Comparison of ENCODE assay signal across 17 mouse cellular contexts in the genomic region with DNA sequence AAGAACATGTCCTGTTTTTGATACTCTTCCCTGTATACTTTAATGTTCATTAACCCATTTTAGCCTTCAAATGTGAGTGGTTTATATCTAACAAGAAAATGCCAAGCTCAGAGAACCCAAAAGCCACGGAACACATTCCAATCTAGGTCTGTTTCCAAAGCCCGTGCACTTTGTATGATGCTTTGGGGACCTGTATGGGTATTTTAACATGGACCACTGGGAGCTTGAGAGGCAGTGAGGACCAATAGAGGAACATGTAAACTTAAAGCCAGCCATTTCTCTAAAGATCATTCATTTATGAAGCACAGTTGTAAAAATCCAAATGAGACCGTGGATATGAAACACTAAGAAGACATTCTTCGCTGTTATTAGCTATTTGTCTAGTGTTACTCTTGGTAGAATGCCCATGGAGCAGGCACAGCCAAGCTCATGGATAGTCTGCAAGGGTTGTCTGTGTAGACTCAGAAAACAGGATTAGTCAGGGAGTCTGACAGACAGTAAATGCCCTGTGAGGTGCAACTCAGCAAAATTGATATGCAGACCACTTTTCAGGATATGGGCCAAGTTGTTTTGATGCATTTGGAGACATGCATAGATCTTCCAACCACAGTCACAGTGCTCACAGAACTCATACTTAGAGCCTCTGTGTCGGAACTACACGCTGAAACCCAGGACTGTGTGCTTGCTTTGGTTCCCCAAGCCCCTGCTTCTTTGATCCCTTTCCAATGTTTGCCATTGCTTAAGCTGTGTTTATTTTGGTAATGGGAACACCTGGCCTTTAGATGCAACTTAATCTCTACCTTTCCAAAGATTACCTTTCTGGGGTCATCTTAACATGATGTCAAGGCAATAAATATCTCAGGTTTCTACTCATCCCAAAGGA.
DNase-seq lines count a peak whose midpoint lies in the region; ATAC-seq and TF ChIP-seq lines count a peak whose summit lies in the region.
"Had no signal": no experiment of that assay in that cellular context is flagged by ENCODE, and none has a peak within 500 bp of the region (broad histone marks: within the 10 kb centered on the region; RNA-seq: fewer than 3 reads in every experiment).

No protein-coding gene starts in this region.

- H3K9ac ChIP-seq in limb, embryonic 13.5 days = no peak overlapping the region
- H3K9ac ChIP-seq: forebrain, embryonic 13.5 days; forebrain, postnatal 0 days; hindbrain, embryonic 13.5 days had no signal

- no peak for DNase-seq in limb, embryonic 10.5 days (ENCODE audit: low spot score)
- DNase-seq in lung, postnatal 10 days = peak; percentile 11
- DNase-seq in lung, postnatal 36 days = no peak
- DNase-seq in thymus, postnatal 36 days = no peak
- no peak for DNase-seq in cerebellum, postnatal 14 days
- DNase-seq: adrenal gland, postnatal 10 days; cerebellum, adult 11-12 months; cerebellum, adult 9-10 months; cerebellum, postnatal 36 days; forebrain, postnatal 0 days; gastrocnemius, postnatal 36 days; heart, adult 11 months had no signal

- WGBS in limb, embryonic 13.5 days = 58% methylated on average over 6 of the region's 6 CpGs
- WGBS in limb, embryonic 10.5 days = 87% methylated on average over 6 of the region's 6 CpGs

- TF ChIP-seq CTCF in embryonic fibroblast, embryonic 13.5 days (IDR thresholded peaks at IDR 0.05; ENCODE audit: borderline replicate concordance, insufficient read depth, low read length) = no peak

- no peaks in the 10 kb centered on the region for H3K9me3 ChIP-seq in limb, embryonic 13.5 days
- H3K9me3 ChIP-seq in limb, embryonic 10.5 days (replicated peaks) = no peaks in the 10 kb centered on the region
- H3K9me3 ChIP-seq: forebrain, embryonic 13.5 days; hindbrain, embryonic 13.5 days had no signal

- H3K4me1 ChIP-seq in limb, embryonic 13.5 days = peaks cover 30% of the 10 kb centered on the region
- peaks cover 17% of the 10 kb centered on the region for H3K4me1 ChIP-seq in limb, embryonic 10.5 days
- H3K4me1 ChIP-seq in embryonic fibroblast, embryonic 13.5 days (ENCODE audit: control insufficient read depth, insufficient read depth, low read length) = peaks cover 2% of the 10 kb centered on the region
- H3K4me1 ChIP-seq: hindbrain, embryonic 13.5 days had no signal

- no peak overlapping the region for H3K4me2 ChIP-seq in limb, embryonic 13.5 days (replicated peaks)
- H3K4me2 ChIP-seq: forebrain, embryonic 13.5 days; hindbrain, embryonic 13.5 days had no signal

- no peak for TF ChIP-seq POLR2A in embryonic fibroblast, embryonic 13.5 days (IDR thresholded peaks at IDR 0.05; ENCODE audit: low read depth, low read length)

- ATAC-seq in limb, embryonic 13.5 days (ENCODE audit: low FRiP score, low read depth) = peak; percentile 76
- ATAC-seq: forebrain, embryonic 13.5 days; forebrain, postnatal 0 days; hindbrain, postnatal 0 days had no signal

- H3K36me3 ChIP-seq in limb, embryonic 13.5 days = no peaks in the 10 kb centered on the region
- no peaks in the 10 kb centered on the region for H3K36me3 ChIP-seq in limb, embryonic 10.5 days
- H3K36me3 ChIP-seq: hindbrain, embryonic 13.5 days had no signal

- H3K27ac ChIP-seq in limb, embryonic 13.5 days = peak overlapping the region; percentile 44; the same call in 1 of the 2 replicates
- H3K27ac ChIP-seq in limb, embryonic 10.5 days = no peak overlapping the region
- H3K27ac ChIP-seq in embryonic fibroblast, embryonic 13.5 days (ENCODE audit: insufficient read depth, low read length) = peak overlapping the region; percentile 50
- H3K27ac ChIP-seq: forebrain, embryonic 13.5 days; hindbrain, embryonic 13.5 days; hindbrain, postnatal 0 days had no signal

- H3K27me3 ChIP-seq in limb, embryonic 13.5 days = no peaks in the 10 kb centered on the region
- H3K27me3 ChIP-seq in limb, embryonic 10.5 days (ENCODE audit: low read depth, poor library complexity, severe bottlenecking) = no peaks in the 10 kb centered on the region
- H3K27me3 ChIP-seq: forebrain, embryonic 13.5 days; hindbrain, embryonic 13.5 days had no signal

- no peak overlapping the region for H3K4me3 ChIP-seq in limb, embryonic 13.5 days
- no peak overlapping the region for H3K4me3 ChIP-seq in limb, embryonic 10.5 days
- no peak overlapping the region for H3K4me3 ChIP-seq in embryonic fibroblast, embryonic 13.5 days (ENCODE audit: insufficient read depth, low read length)
- H3K4me3 ChIP-seq: forebrain, embryonic 13.5 days; hindbrain, embryonic 13.5 days had no signal
